Mouse (Mus musculus) embryonic fibroblast, embryonic 13.5 days (primary cell): ENCODE results near the gene Zdhhc9.

Experiments
- CTCF ChIP-seq: IDR thresholded peaks from 2 replicates; pipeline ENCODE4 v1.5.1; 2011; ENCODE audit warnings: mild to moderate bottlenecking, control low read depth, low read length, moderate library complexity, borderline replicate concordance; ENCODE audit not compliant: insufficient read depth
- POLR2A ChIP-seq: IDR thresholded peaks from 2 replicates; pipeline ENCODE4 v1.6.1; 2011; ENCODE audit warnings: low read depth, mild to moderate bottlenecking, control low read depth, low read length, moderate library complexity

DNA sequence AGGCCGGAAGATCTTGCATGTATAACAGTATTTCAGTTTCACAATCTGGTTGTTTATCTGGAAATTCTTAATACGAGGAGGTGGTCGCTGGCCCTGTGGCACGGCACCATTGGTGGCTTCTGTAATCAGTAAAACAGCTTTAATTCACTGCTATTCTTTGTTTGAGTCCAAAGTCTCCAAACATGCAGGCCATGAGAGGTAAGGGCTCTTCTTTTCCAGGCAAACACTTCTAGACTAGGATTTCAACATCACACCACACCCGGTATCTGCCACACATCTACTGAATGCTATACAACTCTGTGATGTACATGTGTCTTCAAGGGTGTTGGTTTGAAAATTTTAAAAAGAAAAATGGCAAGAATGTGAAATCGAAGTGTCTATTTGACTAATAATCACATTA, 17.4 kb downstream of the Zdhhc9 start:
- TF ChIP-seq POLR2A, result no peak
- no peak for TF ChIP-seq CTCF
